Mouse (Mus musculus): ENCODE results near the gene Mapk8ip3.

DNA sequence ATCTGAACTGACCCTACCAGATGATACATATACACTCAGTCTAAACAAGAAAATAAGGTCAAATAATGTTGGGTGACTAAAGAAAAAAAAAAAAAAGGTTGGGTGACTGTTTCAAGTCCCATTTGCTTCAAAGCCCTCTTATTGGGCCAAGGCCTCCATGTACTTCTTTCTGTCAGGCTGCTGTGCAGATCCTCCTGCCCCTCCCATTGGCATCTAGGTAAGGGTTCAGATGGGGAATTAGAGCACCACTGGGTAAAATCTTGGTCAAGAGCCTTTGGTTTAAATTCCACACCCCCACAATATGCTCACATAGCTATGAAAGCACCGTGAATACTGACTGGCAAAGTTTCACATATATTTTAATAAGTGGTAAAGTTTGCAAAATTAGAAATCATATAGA, 13.5 kb downstream of the Mapk8ip3 start:
- TF ChIP-seq CTCF (IDR thresholded peaks at IDR 0.05; ENCODE audit: low read depth) (no peak), EP300 (IDR thresholded peaks at IDR 0.05; ENCODE audit: low read depth) (no peak)

Data from heart, postnatal 0 days (tissue).